In genomic region chr1:136698454-136699152, GRCm38 (mm10) we compare ENCODE assay signal across 9 mouse cellular contexts.
DNase-seq lines count a peak whose midpoint lies in the region; ATAC-seq and TF ChIP-seq lines count a peak whose summit lies in the region.
"Had no signal": no experiment of that assay in that cellular context is flagged by ENCODE, and none has a peak within 500 bp of the region (broad histone marks: within the 10 kb centered on the region; RNA-seq: fewer than 3 reads in every experiment).

No protein-coding gene starts in this region.

- peak; percentile 40 to 58 for DNase-seq in heart, adult 2 months
- no peak for DNase-seq in heart, embryonic 10.5 days (ENCODE audit: low spot score)
- peak; percentile 86 for DNase-seq in NIH3T3 (ENCODE audit: low read depth)
- peak; percentile 30 for DNase-seq in heart, postnatal 0 days (ENCODE audit: low spot score)
- peak; percentile 42 for DNase-seq in lung, postnatal 14 days
- DNase-seq in thymus, postnatal 36 days = no peak
- DNase-seq: cerebellum, adult 2 months had no signal

- H3K4me1 ChIP-seq in heart, adult 2 months (ENCODE audit: control insufficient read depth, insufficient read depth, low read length) = peaks cover 2% of the 10 kb centered on the region; the same call in 1 of the 2 replicates
- H3K4me1 ChIP-seq in heart, embryonic 10.5 days = peaks cover 26% of the 10 kb centered on the region
- H3K4me1 ChIP-seq in heart, postnatal 0 days (ENCODE audit: control insufficient read depth, insufficient read depth) = peaks cover 7% of the 10 kb centered on the region

- H3K36me3 ChIP-seq in heart, adult 2 months (ENCODE audit: control insufficient read depth, insufficient read depth, low read length) = no peaks in the 10 kb centered on the region
- no peaks in the 10 kb centered on the region for H3K36me3 ChIP-seq in heart, embryonic 10.5 days
- H3K36me3 ChIP-seq in heart, postnatal 0 days (replicated peaks; ENCODE audit: control insufficient read depth, insufficient read depth, low read length) = no peaks in the 10 kb centered on the region

- H3K27me3 ChIP-seq in heart, adult 2 months (ENCODE audit: control insufficient read depth, insufficient read depth, low read length) = no peaks in the 10 kb centered on the region
- H3K27me3 ChIP-seq in heart, embryonic 10.5 days (ENCODE audit: insufficient read depth, poor library complexity, severe bottlenecking) = no peaks in the 10 kb centered on the region
- no peaks in the 10 kb centered on the region for H3K27me3 ChIP-seq in heart, postnatal 0 days (ENCODE audit: control insufficient read depth, insufficient read depth, low read length)

- H3K9ac ChIP-seq in heart, adult 2 months (ENCODE audit: low read depth, low read length) = no peak overlapping the region
- no peak overlapping the region for H3K9ac ChIP-seq in heart, postnatal 0 days (replicated peaks; ENCODE audit: low read depth, low read length)

- no peak for ATAC-seq in heart, postnatal 0 days (ENCODE audit: insufficient read depth, low read depth)
- no peak for ATAC-seq in frontal cortex, adult (ENCODE audit: low TSS enrichment)
- no peak for ATAC-seq in cerebellum, adult (ENCODE audit: insufficient number of reproducible peaks, low FRiP score, low TSS enrichment)

- TF ChIP-seq POLR2A in heart, adult 2 months (IDR thresholded peaks at IDR 0.05; ENCODE audit: insufficient read depth, low read depth, low read length) = no peak

- 31% methylated on average over 9 of the region's 9 CpGs for WGBS in heart, adult 2 months
- WGBS in heart, embryonic 10.5 days = 8% methylated on average over 9 of the region's 9 CpGs
- WGBS in heart, postnatal 0 days = 12% methylated on average over 9 of the region's 9 CpGs

- H3K4me2 ChIP-seq in heart, postnatal 0 days (ENCODE audit: low read depth, low read length) = no peak overlapping the region

- intact Hi-C loops in heart, adult 2 months (cut with DNase I) = no loop called here

- TF ChIP-seq EP300 in heart, adult 2 months (IDR thresholded peaks at IDR 0.05; ENCODE audit: insufficient read depth, low read depth, low read length) = 0 out of 2 replicates have a peak, but pooled peaks have one; percentile 35
- no peak for TF ChIP-seq EP300 in heart, postnatal 0 days (IDR thresholded peaks at IDR 0.05; ENCODE audit: low read depth)

- no peaks in the 10 kb centered on the region for H3K79me2 ChIP-seq in heart, adult 2 months (replicated peaks; ENCODE audit: control insufficient read depth, insufficient read depth, low read length)

- no peak overlapping the region for H3K27ac ChIP-seq in heart, adult 2 months
- no peak overlapping the region for H3K27ac ChIP-seq in heart, embryonic 10.5 days
- H3K27ac ChIP-seq in heart, postnatal 0 days (ENCODE audit: low read depth) = no peak overlapping the region

- no peak for TF ChIP-seq CTCF in heart, adult 2 months (IDR thresholded peaks at IDR 0.05)
- TF ChIP-seq CTCF in heart, postnatal 0 days (IDR thresholded peaks at IDR 0.05; ENCODE audit: low read depth) = no peak

- H3K9me3 ChIP-seq in heart, embryonic 10.5 days = no peaks in the 10 kb centered on the region
- H3K9me3 ChIP-seq in heart, postnatal 0 days (replicated peaks; ENCODE audit: control insufficient read depth, low read length) = no peaks in the 10 kb centered on the region

- no peak overlapping the region for H3K4me3 ChIP-seq in heart, adult 2 months
- no peak overlapping the region for H3K4me3 ChIP-seq in heart, embryonic 10.5 days
- H3K4me3 ChIP-seq in heart, postnatal 0 days (ENCODE audit: low read depth, low read length) = no peak overlapping the region

Comparison
In these comparisons a context has a peak if more than half of its experiments do, and no peak if none do; other contexts are left out.
1. DNase-seq: peak in heart, adult 2 months (2 of 2), NIH3T3 (single experiment), heart, postnatal 0 days (single experiment) and lung, postnatal 14 days (single experiment); none in heart, embryonic 10.5 days (single experiment) and thymus, postnatal 36 days (0 of 2).